Comparison of ENCODE assay signal across 24 mouse cellular contexts in the genomic region with DNA sequence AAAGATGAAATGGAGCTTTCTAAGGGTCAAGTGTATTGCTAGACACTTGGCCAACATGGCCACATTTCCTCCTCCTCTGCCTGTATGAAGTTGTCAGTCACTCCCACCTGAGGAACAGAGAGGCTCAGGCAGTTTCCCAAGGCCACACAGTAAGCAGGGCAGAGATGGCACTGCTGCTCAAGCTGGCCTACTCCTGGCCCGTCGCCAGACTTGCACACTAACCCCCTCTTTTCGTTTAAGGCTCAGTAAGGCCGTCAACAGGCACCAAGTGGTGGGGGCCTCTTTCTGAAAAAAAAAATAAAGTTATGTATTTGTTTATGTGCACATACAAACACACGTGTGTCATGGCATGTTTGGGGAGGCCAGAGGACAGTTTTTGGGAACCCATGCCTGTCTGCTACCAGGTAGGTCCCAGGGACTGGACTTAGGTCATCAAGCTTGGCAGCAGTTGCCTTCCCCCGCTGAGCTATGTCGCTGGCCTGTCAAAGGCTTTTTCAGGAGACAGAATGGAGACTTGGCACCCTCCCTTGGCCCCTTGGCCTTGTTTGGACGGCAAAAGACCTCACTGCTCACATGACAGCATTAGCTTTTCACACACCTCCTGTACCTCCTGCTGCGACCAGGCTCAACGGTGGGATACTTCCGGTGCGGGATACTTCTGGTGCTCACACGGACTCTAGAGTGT. TPM values are rescaled to one million over a fixed set of nuclear protein-coding genes. Genes with fewer than 3 reads are reported as not detected.
DNase-seq lines count a peak whose midpoint lies in the region; ATAC-seq and TF ChIP-seq lines count a peak whose summit lies in the region.
"Had no signal": no experiment of that assay in that cellular context is flagged by ENCODE, and none has a peak within 500 bp of the region (broad histone marks: within the 10 kb centered on the region; RNA-seq: fewer than 3 reads in every experiment).

No protein-coding gene starts in this region.

- no peak for ATAC-seq in hindbrain, postnatal 0 days
- no peak for ATAC-seq in hindbrain, embryonic 11.5 days (ENCODE audit: low FRiP score)
- ATAC-seq: forebrain, embryonic 15.5 days; intestine, embryonic 16.5 days had no signal

- H3K27ac ChIP-seq in hindbrain, postnatal 0 days, result no peak overlapping the region
- no peak overlapping the region for H3K27ac ChIP-seq in hindbrain, embryonic 11.5 days (ENCODE audit: low read depth, low read length)
- H3K27ac ChIP-seq: embryonic facial prominence, embryonic 10.5 days; forebrain, embryonic 15.5 days; heart, embryonic 15.5 days; hindbrain, embryonic 13.5 days; limb, embryonic 13.5 days; neural tube, embryonic 13.5 days had no signal

- peaks cover 8% of the 10 kb centered on the region; the same call in 1 of the 2 replicates for H3K27me3 ChIP-seq in hindbrain, postnatal 0 days (ENCODE audit: insufficient read depth, low read length)
- peaks cover 7% of the 10 kb centered on the region; the same call in 1 of the 2 replicates for H3K27me3 ChIP-seq in hindbrain, embryonic 11.5 days (ENCODE audit: control insufficient read depth, insufficient read depth, low read length)
- H3K27me3 ChIP-seq: heart, embryonic 15.5 days had no signal

- peak; percentile 8 for DNase-seq in cerebellum, adult 9-11 months
- no peak for DNase-seq in cerebellum, adult 11 months
- peak; percentile 33 for DNase-seq in hindbrain, postnatal 0 days (ENCODE audit: low spot score)
- DNase-seq in hindbrain, embryonic 11.5 days (ENCODE audit: low spot score), result no peak
- DNase-seq in retina, postnatal 1 day, result peak; percentile 51
- DNase-seq in retina, embryonic 14.5 days (ENCODE audit: low spot score), result no peak
- DNase-seq in induced T-regulatory cell, adult 2 months (ENCODE audit: low read depth), result peak; percentile 41
- DNase-seq: adrenal gland, postnatal 25 days; kidney, postnatal 14 days; layer of hippocampus, adult 9-11 months; lung, postnatal 10 days; right cerebral cortex, postnatal 25 days had no signal

- H3K4me1 ChIP-seq in hindbrain, postnatal 0 days (ENCODE audit: insufficient read depth, low read length), result peaks cover 9% of the 10 kb centered on the region; the same call in 1 of the 2 replicates
- H3K4me1 ChIP-seq in hindbrain, embryonic 11.5 days (replicated peaks; ENCODE audit: control insufficient read depth, insufficient read depth, low read length), result no peaks in the 10 kb centered on the region

- WGBS in hindbrain, postnatal 0 days, result 52% methylated on average over 13 of the region's 13 CpGs
- 80% methylated on average over 13 of the region's 13 CpGs for WGBS in hindbrain, embryonic 11.5 days

- no peak overlapping the region for H3K4me2 ChIP-seq in hindbrain, postnatal 0 days (ENCODE audit: low read depth, low read length)
- H3K4me2 ChIP-seq in hindbrain, embryonic 11.5 days (replicated peaks; ENCODE audit: low read depth, low read length), result no peak overlapping the region
- H3K4me2 ChIP-seq: forebrain, embryonic 15.5 days; heart, embryonic 15.5 days; hindbrain, embryonic 13.5 days; limb, embryonic 13.5 days; neural tube, embryonic 13.5 days had no signal

- H3K9me3 ChIP-seq in hindbrain, postnatal 0 days (ENCODE audit: low read length), result no peaks in the 10 kb centered on the region
- H3K9me3 ChIP-seq in hindbrain, embryonic 11.5 days (ENCODE audit: control insufficient read depth, low read length), result no peaks in the 10 kb centered on the region
- H3K9me3 ChIP-seq: embryonic facial prominence, embryonic 10.5 days; forebrain, embryonic 15.5 days; heart, embryonic 15.5 days; hindbrain, embryonic 13.5 days; limb, embryonic 13.5 days; neural tube, embryonic 13.5 days had no signal

- H3K9ac ChIP-seq in hindbrain, postnatal 0 days (replicated peaks; ENCODE audit: low read length), result no peak overlapping the region
- H3K9ac ChIP-seq in hindbrain, embryonic 11.5 days (ENCODE audit: low read depth, low read length), result no peak overlapping the region
- H3K9ac ChIP-seq: forebrain, embryonic 15.5 days; heart, embryonic 15.5 days; hindbrain, embryonic 13.5 days; limb, embryonic 13.5 days; neural tube, embryonic 13.5 days had no signal

- H3K4me3 ChIP-seq in hindbrain, postnatal 0 days (ENCODE audit: low read length), result no peak overlapping the region
- no peak overlapping the region for H3K4me3 ChIP-seq in hindbrain, embryonic 11.5 days (ENCODE audit: low read depth, low read length)
- H3K4me3 ChIP-seq: embryonic facial prominence, embryonic 10.5 days; forebrain, embryonic 15.5 days; heart, embryonic 15.5 days; hindbrain, embryonic 13.5 days; limb, embryonic 13.5 days; megakaryocyte, embryonic 14.5 days; neural tube, embryonic 13.5 days had no signal

- no peaks in the 10 kb centered on the region for H3K36me3 ChIP-seq in hindbrain, postnatal 0 days (ENCODE audit: insufficient read depth, low read length)
- no peaks in the 10 kb centered on the region for H3K36me3 ChIP-seq in hindbrain, embryonic 11.5 days (ENCODE audit: control insufficient read depth, insufficient read depth, low read length)
- H3K36me3 ChIP-seq: embryonic facial prominence, embryonic 10.5 days; forebrain, embryonic 15.5 days; heart, embryonic 15.5 days; hindbrain, embryonic 13.5 days; limb, embryonic 13.5 days; neural tube, embryonic 13.5 days had no signal

- TF ChIP-seq CTCF in hindbrain, postnatal 0 days (IDR thresholded peaks at IDR 0.05; ENCODE audit: low read depth), result no peak

RNA-seq across cellular contexts. Expression of gene Gtsf1l, which starts 16.6 kb away (rescaled TPM):
- total RNA-seq in hindbrain, postnatal 0 days (2014; rRNA removed), result not detected in 2 replicates
- not detected in 2 replicates for polyA plus RNA-seq in hindbrain, postnatal 0 days (2015; fragmentation: Nextera tagmentation; extraction: Ambion mirVana)
- polyA plus RNA-seq in hindbrain, embryonic 11.5 days (2014; fragmentation: Nextera tagmentation; extraction: Ambion mirVana), result 0.25 and 0.28 TPM in 2 replicates
- total RNA-seq: adrenal gland, postnatal 25 days; gastrocnemius, adult 18-20 months; granulocyte monocyte progenitor cell, adult 5-6 weeks; MEL had no signal
- polyA plus RNA-seq: embryonic facial prominence, embryonic 10.5 days; forebrain, embryonic 15.5 days; heart, embryonic 15.5 days; hindbrain, embryonic 13.5 days; intestine, embryonic 16.5 days; limb, embryonic 13.5 days; neural tube, embryonic 13.5 days; stomach, embryonic 16.5 days had no signal

RNA-seq across cellular contexts. Expression of gene Mybl2, which starts 49.7 kb away (rescaled TPM):
- 3.9 and 5.2 TPM in 2 replicates for total RNA-seq in hindbrain, postnatal 0 days (2014; rRNA removed)
- polyA plus RNA-seq in hindbrain, postnatal 0 days (2015; fragmentation: Nextera tagmentation; extraction: Ambion mirVana), result 3.7 and 4.5 TPM in 2 replicates
- 17.7 and 19.8 TPM in 2 replicates for polyA plus RNA-seq in hindbrain, embryonic 11.5 days (2014; fragmentation: Nextera tagmentation; extraction: Ambion mirVana)

Comparison
In these comparisons a context has a peak if more than half of its experiments do, and no peak if none do; other contexts are left out.
1. DNase-seq: peak in cerebellum, adult 9-11 months (single experiment), hindbrain, postnatal 0 days (single experiment), retina, postnatal 1 day (single experiment) and induced T-regulatory cell, adult 2 months (single experiment); none in cerebellum, adult 11 months (single experiment), hindbrain, embryonic 11.5 days (single experiment) and retina, embryonic 14.5 days (single experiment).